Mouse (Mus musculus): ENCODE data around the gene Chrm3.

- no peak for TF ChIP-seq CTCF (IDR thresholded peaks at IDR 0.05; ENCODE audit: borderline replicate concordance, extremely low read depth, insufficient read depth, insufficient read length)
- TF ChIP-seq POLR2A (IDR thresholded peaks at IDR 0.05; ENCODE audit: borderline replicate concordance, extremely low read depth, insufficient read depth, insufficient read length, poor library complexity, severe bottlenecking): no peak
Observed at GRCm38 (mm10) chr13:9997664-9998328, 362.9 kb downstream of the Chrm3 start.

All from brain, embryonic 14.5 days (tissue).